Mouse (Mus musculus) inflammation-experienced regulatory T-cells (primary cell): Measurements from ENCODE around the gene Gm2897. TPM values are rescaled to one million over a fixed set of nuclear protein-coding genes. Genes with fewer than 3 reads are reported as not detected.

Source experiments
- polyA plus RNA-seq, 2 experiments: library from polyadenylated mRNA; unstranded; fragments of 100-300 nt; shearing (Covaris generic); gene quantifications; one replicate each; pipeline ENCODE4 v1.2.1; 2017

The Gm2897 gene
- 1 to 10 TPM in 1 of 2 experiments, under 1 TPM in 1; 0.76 to 2.9 TPM for polyA plus RNA-seq

GRCm38 (mm10) chr14:3048727-3049512, at the start of gene Gm2897:
Gene Gm2897 (plus strand): TSS chr14:3049285.

GRCm38 (mm10) chr14:3029702-3030101, 19.4 kb upstream of the Gm2897 start, which contains the start of gene Gm2888:
Gene Gm2888 (plus strand): TSS chr14:3030002.

Other genes starting within 250 kb of the Gm2897 start
- not detected for gene Gm2888, start 19.3 kb upstream of the Gm2897 start, polyA plus RNA-seq
- gene Gm10340, start 84.7 kb downstream of the Gm2897 start, polyA plus RNA-seq: not detected
- gene Gm5795, start 139.0 kb downstream of the Gm2897 start, polyA plus RNA-seq: under 1 TPM in 1 of 2 experiments, not detected in 1; 0.49 TPM
- 10 to 100 TPM in 1 of 2 experiments, 1 to 10 TPM in 1; 9.6 to 39.2 TPM for gene D830030K20Rik, start 159.2 kb downstream of the Gm2897 start, polyA plus RNA-seq